ENCODE assay signal across 14 mouse cellular contexts in genomic region chr1:182988646-182989045, GRCm38 (mm10).
"Had no signal": no experiment of that assay in that cellular context is flagged by ENCODE, and none has a peak within 500 bp of the region (broad histone marks: within the 10 kb centered on the region; RNA-seq: fewer than 3 reads in every experiment).

No protein-coding gene starts in this region.

- H3K4me3 ChIP-seq: intestine, embryonic 15.5 days; layer of hippocampus, adult 2 months; limb, embryonic 10.5 days; limb, embryonic 13.5 days; liver, embryonic 12.5 days; liver, embryonic 15.5 days had no signal

- H3K9ac ChIP-seq: intestine, embryonic 15.5 days; limb, embryonic 13.5 days; liver, embryonic 12.5 days; liver, embryonic 15.5 days had no signal

- H3K4me2 ChIP-seq: intestine, embryonic 15.5 days; limb, embryonic 13.5 days; liver, embryonic 12.5 days; liver, embryonic 15.5 days; midbrain, embryonic 11.5 days had no signal

- DNase-seq: kidney, adult 11 months; kidney, adult 8-10 months; kidney, postnatal 14 days; layer of hippocampus, adult 9-11 months; liver; midbrain, embryonic 14.5 days; thymus, postnatal 25 days had no signal

- H3K9me3 ChIP-seq: intestine, embryonic 15.5 days; limb, embryonic 10.5 days; limb, embryonic 13.5 days; liver, embryonic 12.5 days; liver, embryonic 15.5 days had no signal

- H3K4me1 ChIP-seq: liver, embryonic 15.5 days had no signal

- ATAC-seq: intestine, embryonic 15.5 days; liver, embryonic 12.5 days had no signal

- H3K27me3 ChIP-seq: intestine, embryonic 15.5 days; limb, embryonic 13.5 days; liver, embryonic 15.5 days had no signal

- H3K27ac ChIP-seq: intestine, embryonic 15.5 days; layer of hippocampus, adult 2 months; limb, embryonic 10.5 days; limb, embryonic 13.5 days; liver, embryonic 12.5 days; liver, embryonic 15.5 days had no signal

- H3K36me3 ChIP-seq: intestine, embryonic 15.5 days; limb, embryonic 10.5 days; limb, embryonic 13.5 days; liver, embryonic 12.5 days; liver, embryonic 15.5 days had no signal
